Mouse (Mus musculus): ENCODE measurements at regions not wholly inside any gene's neighbourhood (a gene's known extent, or its start where the extent isn't known, plus 50 kb on each side); places are given as distances from the start of the nearest gene placed in this dataset.
A peak's percentile ranks its signal among the peaks of the same experiment; 100 is the strongest.

DNA sequence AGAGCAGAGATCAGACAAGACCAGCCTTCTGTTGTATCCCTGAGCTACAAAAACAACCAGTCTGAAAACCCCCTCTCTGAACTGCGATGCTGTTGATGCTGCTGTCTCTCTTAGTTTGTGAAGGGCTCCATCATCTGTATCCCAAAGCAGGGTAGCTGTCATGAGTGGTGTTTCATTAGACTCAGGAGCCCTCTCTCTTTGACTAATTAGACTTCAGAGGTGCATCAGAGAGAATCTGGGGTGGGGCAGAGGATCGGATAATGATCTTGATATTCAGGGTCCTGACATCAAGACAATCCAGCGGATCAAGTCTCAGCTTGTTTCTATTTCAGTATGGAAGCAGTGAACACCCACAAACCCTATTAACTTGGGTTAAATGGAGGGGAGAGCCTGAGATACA, 70.6 kb upstream of the Slc24a4 start:
- no peak for DNase-seq (ENCODE audit: low read depth, low spot score)

DNA sequence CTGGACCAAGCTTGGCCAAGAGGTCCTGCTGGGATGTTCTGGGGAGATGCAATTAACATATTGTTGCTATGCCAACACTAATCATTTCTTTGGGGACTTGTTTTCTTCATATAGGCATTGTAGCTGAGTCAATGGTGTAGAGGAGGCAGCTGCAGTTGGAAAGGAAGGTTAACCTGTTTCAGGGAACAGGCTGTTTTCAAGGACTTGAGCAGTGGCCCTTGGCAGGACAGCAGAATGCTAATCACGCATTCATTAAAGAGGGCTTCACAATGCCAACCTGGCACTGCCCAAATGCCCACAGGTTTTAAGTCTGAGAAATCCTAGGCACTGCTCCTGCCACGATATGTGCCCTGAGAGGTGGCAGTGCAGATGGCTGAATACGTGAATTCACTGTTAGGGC, 70.1 kb upstream of the Slc24a4 start:
- DNase-seq (ENCODE audit: low read depth, low spot score), result no peak

DNA sequence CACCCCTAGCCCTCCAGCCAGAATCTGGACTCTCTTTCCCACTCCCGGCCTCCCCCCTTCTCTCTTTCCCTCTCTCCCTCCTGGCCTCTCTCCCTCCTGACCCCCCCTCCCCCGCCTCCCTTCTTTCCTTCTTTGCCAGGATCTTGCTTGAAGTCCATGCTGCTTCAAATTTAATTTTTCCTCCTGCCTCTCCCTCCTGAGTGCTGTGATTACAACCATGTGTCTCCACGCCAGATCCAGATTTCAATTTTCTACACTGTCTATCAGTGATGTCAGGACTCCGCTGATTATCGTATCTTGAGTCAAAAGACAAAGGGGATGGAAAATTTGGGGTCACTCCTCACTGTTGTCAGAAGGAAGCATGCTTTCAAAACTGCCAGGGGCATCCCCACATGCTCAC, 67.4 kb upstream of the Slc24a4 start:
- DNase-seq (ENCODE audit: low read depth, low spot score), result no peak

DNA sequence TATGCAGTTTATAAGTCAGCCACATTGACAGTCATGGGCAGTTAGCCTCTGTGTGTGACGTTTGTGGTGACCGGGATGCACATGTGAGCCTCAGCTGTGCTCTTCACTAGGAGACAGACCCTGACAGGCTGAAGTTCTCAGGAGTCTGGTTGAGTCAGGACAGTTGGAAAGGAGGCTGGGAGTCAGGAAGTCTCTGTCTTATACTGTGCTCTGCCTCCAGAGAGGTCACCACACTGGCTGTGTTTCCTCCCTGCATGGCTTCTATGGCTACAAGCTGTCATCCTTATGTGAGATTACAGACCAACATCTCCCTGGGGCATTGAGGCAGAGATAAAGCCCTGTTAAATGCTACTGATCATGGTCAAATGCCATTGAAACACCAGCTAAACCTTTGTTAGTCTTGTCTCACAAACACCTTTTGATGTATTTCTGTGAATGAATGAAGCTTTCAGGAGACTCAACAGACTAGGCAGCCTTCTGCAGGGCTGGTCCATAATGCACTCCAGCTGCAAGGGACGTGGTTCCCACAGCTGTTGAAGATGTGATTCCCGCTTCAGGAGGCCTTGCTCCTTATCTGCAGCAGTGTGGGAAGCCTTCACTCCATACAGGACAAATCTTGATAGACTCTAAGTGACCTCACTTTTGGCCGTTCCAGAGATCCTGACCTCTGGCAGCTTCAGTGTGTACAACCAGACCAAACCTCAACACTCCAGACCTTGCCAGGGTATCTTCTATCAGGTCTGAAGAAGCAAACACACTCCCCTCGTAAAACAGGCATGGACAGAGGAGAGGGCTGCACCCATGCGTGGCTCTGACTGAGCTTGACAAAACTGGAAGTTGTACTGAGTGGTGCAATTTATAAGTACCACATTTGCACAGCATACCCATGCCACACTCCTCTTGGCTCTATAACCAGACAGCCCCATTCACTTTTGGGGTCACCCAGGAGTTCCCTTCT, 66.6 kb upstream of the Slc24a4 start:
- no peak for DNase-seq (ENCODE audit: low read depth, low spot score)

DNA sequence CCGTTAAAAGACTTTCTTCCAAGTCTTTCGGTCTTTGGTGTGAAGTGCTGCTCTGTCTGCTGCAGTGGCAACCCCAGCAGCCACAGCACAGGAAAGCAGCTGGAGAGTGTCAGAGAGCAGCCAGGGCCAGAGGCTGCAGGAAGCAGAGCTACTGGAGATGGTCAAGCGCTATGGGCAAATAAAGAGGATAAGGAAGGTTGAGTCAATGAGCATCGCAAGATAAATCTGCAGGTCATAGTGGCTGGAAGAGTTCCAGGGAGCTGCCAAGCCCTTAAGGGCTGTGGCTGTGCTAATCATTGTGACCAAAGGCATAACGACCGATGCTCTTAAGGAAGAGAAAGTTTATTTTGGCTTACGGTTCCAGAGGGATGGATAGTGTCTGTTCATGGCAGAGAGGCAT, 65.9 kb upstream of the Slc24a4 start:
- no peak for DNase-seq (ENCODE audit: low read depth, low spot score)

DNA sequence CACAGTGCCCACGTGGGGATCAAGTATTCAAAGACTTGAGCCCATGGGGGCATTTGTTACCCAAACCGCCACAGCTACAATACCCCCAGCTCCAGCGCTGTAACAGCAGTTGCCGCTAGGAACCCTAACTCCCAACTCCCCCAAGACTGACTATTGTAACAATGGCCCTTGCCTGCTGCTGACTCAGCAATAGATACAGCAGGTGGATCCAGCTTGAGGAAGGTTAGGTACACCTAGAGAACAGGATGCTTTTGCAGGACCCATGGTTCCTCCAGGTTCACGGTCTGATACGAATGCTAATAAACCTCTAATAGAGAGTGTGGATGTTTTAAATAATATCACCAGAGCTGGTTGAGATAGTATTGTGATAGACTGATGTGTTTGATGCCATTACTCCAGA, 65.3 kb upstream of the Slc24a4 start:
- no peak for DNase-seq (ENCODE audit: low read depth, low spot score)

DNA sequence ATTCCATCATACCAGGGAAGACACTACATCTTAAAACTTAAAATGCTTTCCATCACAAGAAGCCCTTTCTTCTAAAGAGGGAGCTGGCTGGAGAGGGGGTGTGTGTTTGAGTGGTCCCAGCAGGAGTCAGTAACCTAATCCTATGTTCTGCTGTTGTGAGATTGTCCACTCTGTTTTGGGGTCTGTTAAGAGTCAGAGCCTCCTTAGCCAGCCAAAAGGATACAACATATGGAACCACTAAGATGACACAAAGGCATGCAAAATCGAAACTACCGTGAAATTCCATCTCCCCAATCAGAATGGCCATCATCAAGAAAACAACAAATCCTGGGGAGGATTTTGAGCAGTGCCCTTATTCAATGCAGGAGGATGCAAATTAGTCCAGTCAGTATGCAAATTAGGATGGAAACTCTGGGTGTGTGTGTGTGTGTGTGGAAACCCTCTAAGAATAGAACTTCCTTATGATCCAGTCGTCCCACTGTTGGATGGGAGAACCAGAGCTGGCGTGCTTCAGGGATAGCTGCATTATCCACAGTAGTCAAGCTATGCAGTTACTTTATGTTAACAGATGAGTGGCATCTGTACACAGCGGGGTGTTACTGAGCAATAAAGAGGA, 63.7 kb upstream of the Slc24a4 start:
- no peak for DNase-seq (ENCODE audit: low read depth, low spot score)

DNA sequence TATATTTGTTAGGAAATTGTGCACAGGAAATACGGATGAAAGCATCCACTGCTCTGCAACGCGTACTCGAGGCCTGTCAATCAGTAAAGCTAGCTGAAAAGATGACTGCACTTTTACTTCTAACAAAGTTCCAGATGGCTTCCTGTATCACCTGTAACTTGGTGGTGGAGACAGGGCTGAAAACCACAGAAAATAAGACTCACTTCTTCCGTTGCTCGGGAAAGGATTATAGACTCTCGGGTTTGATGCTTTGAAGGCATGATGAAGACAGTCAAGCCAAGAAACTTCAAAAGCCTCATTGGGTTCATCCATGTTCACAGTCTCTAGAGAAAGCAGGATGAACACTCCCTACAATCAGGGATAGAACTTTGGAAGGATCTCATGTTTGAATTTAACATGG, 60.8 kb upstream of the Slc24a4 start:
- no peak for DNase-seq (ENCODE audit: low read depth, low spot score)

DNA sequence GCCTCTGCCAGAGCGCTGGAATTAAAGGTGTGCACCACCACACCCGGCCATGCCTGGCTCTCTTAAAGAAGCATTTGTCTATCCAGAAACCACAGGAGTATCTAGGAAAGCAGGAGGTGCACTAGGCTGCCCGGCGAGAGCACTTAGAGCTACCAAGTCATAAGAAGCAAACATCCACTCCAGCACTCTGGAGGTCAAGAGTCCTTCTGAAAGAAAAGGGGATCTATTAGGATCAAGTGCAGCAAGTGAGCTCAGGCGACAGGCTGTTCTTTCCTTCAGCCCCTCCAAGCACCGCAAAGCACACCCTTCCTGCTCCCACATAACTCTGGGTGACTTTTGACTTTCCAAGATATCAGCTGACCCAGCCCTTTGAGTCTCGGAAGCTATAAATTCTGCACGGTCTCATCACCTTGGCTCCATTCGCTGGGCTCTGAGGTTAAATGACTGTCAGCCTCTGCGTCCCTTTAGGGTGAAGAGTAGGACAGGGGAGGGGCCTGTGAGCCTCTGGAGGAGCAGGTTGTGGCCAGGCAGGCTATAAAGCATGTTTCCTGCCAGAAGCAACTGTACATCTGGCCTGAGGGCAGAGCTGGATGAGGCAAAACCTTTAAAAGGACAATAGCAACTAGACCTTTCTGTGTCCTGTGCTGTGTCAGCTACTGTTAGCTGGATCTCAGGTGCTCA, 58.9 kb upstream of the Slc24a4 start:
- peak; percentile 22 for DNase-seq (ENCODE audit: low read depth, low spot score)

DNA sequence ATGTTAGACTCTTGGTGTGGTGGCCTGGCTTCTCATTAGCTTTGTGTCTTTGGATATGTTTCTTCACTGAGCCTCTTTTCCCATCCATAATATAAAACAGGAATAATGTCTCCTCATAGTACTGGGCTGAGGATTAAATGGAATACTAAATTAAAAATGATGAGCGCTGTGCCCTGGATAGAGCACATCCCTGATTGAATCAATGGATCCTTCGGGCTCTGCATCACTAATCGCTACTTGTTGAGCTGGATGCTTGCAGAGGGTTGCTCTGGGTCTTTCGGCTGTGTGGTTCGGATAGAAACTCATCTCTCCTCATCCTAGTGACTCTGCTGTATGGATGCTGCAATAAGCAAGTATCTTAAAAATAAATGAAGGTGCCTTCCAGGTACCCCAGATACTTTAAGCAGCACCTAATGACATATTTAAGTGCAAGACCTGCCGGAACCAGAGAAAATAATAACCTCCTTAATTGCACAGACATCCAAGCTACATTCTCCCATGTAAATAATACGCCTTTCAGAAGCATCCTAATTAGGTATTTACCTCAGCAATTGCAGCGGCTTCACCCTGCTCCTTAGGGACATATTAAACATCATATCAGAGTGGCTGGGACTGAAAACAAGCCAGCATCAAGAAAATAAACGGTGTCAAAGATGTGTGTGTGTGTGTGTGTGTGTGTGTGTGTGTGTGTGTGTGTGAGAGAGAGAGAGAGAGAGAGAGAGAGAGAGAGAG, 56.5 kb upstream of the Slc24a4 start:
- DNase-seq (ENCODE audit: low read depth, low spot score), result no peak

DNA sequence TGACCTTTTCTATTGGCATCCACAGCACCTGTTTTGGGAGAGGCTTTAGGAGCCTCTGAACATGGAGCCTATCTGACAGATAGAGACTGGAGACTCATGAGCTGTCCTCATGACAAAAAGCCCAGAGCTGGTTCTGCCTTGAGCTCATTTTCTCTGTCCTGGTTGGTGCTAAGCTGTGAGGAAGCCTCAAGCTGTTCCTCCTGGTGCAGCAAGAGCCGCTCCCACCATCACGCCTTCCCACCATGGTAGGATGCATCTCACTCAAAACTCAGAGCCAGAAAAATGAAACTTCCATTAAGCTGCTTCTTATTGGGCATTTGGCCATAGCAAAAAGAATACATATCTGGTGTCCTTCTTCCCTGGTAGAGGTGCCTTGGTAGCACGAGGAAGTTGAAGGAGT, 55.0 kb upstream of the Slc24a4 start:
- no peak for DNase-seq (ENCODE audit: low read depth, low spot score)

DNA sequence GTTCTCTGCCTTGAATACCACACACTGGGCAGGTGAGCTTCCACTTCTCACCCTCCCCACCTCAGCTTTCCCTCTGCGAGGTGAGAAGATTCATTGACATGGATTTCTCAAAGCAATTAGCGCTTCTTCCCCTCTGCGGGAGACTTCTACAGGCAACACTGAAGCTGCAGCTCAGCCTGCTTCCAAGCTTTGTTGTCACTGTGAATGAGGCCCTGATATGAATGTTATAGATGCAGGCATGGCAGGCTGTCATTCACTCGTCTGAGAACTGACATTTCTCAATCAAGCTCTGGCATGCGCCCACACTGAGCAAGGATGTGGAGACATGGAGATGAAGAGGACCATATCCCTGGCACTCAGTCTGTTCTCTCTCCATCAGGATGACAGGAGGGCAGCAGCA, 52.2 kb upstream of the Slc24a4 start:
- DNase-seq (ENCODE audit: low read depth, low spot score), result no peak

Data from mesoderm, embryonic 11.5 days (tissue).